Mouse (Mus musculus): ENCODE measurements at regions not wholly inside any gene's neighbourhood (a gene's known extent, or its start where the extent isn't known, plus 50 kb on each side); places are given as distances from the start of the nearest gene placed in this dataset.

DNA sequence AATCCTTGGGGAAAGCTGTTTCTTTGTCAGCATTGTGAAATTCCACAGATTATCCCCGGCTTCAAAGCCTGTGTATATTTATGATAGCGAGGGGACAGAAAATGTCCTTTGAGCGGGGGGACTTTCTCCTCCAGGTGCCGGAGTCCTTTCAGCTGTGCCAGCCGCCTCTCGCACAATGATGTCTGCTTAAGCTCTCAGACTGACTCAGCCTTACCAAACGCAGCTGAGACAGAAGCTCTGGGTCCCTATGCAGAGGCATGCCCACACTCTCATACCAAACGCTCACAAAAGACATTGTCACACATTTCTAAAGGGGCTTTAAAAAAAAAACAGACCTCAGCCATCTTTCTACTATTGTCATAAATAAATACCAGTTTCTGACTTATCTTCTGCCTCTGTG is 633.9 kb downstream of the Dok5 start:
- WGBS: 75% methylated on average over 8 of the region's 8 CpGs
- ATAC-seq (ENCODE audit: low FRiP score): no peak
- no peak overlapping the region for H3K27ac ChIP-seq

DNA sequence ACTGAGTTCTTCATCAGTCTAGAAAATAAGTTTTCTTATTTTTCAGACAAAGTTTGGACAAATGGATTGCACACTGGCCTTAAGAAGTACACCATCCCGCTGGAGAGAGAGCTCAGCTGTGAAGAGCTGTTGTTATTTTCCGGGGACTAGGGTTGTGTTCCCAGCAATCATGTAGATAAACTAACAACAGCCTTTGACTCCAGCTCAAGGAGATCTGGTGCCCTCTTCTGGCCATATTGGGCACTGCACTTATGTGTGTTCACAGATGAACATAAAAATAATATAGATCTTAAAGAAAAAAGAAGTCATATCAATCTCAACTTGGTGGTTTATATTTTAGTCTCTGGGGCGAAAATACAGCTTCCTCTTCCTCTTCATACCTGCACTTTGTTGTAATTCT is 633.0 kb downstream of the Dok5 start:
- WGBS: 91% methylated on average over 3 of the region's 3 CpGs
- DNase-seq (ENCODE audit: low spot score) (no peak), ATAC-seq (ENCODE audit: low FRiP score) (no peak)
- Histone ChIP-seq H3K36me3 (replicated peaks; ENCODE audit: control insufficient read depth, insufficient read depth) (no peaks in the 10 kb centered on the region), H3K27me3 (ENCODE audit: control insufficient read depth, insufficient read depth, low read length) (no peaks in the 10 kb centered on the region), H3K9me3 (ENCODE audit: control insufficient read depth, low read length) (peaks cover 7% of the 10 kb centered on the region; the same call in 1 of the 2 replicates), H3K27ac (no peak overlapping the region), H3K4me1 (replicated peaks; ENCODE audit: control insufficient read depth, insufficient read depth, low read length) (no peaks in the 10 kb centered on the region), H3K4me2 (replicated peaks) (no peak overlapping the region), H3K4me3 (replicated peaks; ENCODE audit: low read length) (no peak overlapping the region), H3K9ac (no peak overlapping the region)

More for the DNA sequence above, 633.9 kb downstream of the Dok5 start:
- H3K36me3 ChIP-seq (replicated peaks; ENCODE audit: control insufficient read depth, insufficient read depth): no peaks in the 10 kb centered on the region
- no peaks in the 10 kb centered on the region for H3K4me1 ChIP-seq (replicated peaks; ENCODE audit: control insufficient read depth, insufficient read depth, low read length)
- H3K4me3 ChIP-seq (replicated peaks; ENCODE audit: low read length): no peak overlapping the region
- H3K9ac ChIP-seq: no peak overlapping the region
- no peaks in the 10 kb centered on the region for H3K27me3 ChIP-seq (ENCODE audit: control insufficient read depth, insufficient read depth, low read length)
- no peak overlapping the region for H3K4me2 ChIP-seq (replicated peaks)
- peaks cover 7% of the 10 kb centered on the region; the same call in 1 of the 2 replicates for H3K9me3 ChIP-seq (ENCODE audit: control insufficient read depth, low read length)
- no peak for DNase-seq (ENCODE audit: low spot score)

DNA sequence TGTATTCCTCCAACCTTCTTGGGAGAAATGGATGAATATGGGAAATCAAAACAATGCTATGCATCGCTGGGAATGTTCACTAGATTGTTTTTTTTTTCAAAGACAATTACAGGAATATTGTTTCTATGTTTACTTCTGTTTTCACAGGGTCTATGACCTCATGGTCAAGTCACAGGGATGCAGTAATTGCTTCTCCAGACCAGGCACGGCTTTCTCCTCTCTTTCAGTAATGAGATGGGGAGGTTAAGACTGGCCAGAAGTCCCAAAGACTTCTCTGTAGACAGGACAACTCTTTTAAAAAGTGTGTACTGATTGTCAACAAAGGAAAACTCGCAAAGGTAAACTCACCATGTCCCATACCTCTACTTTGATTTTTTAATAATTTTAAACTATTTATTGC is 631.8 kb downstream of the Dok5 start:
- Histone ChIP-seq H3K4me1 (replicated peaks; ENCODE audit: control insufficient read depth, insufficient read depth, low read length) (no peaks in the 10 kb centered on the region), H3K27me3 (ENCODE audit: control insufficient read depth, insufficient read depth, low read length) (no peaks in the 10 kb centered on the region), H3K4me2 (replicated peaks) (no peak overlapping the region), H3K27ac (no peak overlapping the region), H3K9me3 (ENCODE audit: control insufficient read depth, low read length) (peaks cover 7% of the 10 kb centered on the region; the same call in 1 of the 2 replicates), H3K36me3 (replicated peaks; ENCODE audit: control insufficient read depth, insufficient read depth) (no peaks in the 10 kb centered on the region), H3K9ac (no peak overlapping the region), H3K4me3 (replicated peaks; ENCODE audit: low read length) (no peak overlapping the region)
- DNase-seq (ENCODE audit: low spot score) (no peak), ATAC-seq (ENCODE audit: low FRiP score) (no peak)
- WGBS: 87% methylated on average over 3 of the region's 3 CpGs

- no peak for ATAC-seq (ENCODE audit: low FRiP score)
- H3K9ac ChIP-seq: no peak overlapping the region
- H3K4me2 ChIP-seq (replicated peaks): no peak overlapping the region
- no peak for DNase-seq (ENCODE audit: low spot score)
- no peaks in the 10 kb centered on the region for H3K36me3 ChIP-seq (replicated peaks; ENCODE audit: control insufficient read depth, insufficient read depth)
- no peaks in the 10 kb centered on the region for H3K27me3 ChIP-seq (ENCODE audit: control insufficient read depth, insufficient read depth, low read length)
- no peaks in the 10 kb centered on the region for H3K4me1 ChIP-seq (replicated peaks; ENCODE audit: control insufficient read depth, insufficient read depth, low read length)
- 0 out of 2 replicates have a peak, but pooled peaks cover 5% of the 10 kb centered on the region for H3K9me3 ChIP-seq (ENCODE audit: control insufficient read depth, low read length)
- no peak overlapping the region for H3K4me3 ChIP-seq (replicated peaks; ENCODE audit: low read length)
- H3K27ac ChIP-seq: no peak overlapping the region
- WGBS: 91% methylated on average over 8 of the region's 8 CpGs
Measured at GRCm38 (mm10) chr2:171358071-171358760, 626.6 kb downstream of the Dok5 start.

GRCm38 (mm10) chr2:171348156-171348555 is 616.5 kb downstream of the Dok5 start:
- ATAC-seq (ENCODE audit: low FRiP score): no peak
- WGBS: 91% methylated on average over 2 of the region's 2 CpGs

DNA sequence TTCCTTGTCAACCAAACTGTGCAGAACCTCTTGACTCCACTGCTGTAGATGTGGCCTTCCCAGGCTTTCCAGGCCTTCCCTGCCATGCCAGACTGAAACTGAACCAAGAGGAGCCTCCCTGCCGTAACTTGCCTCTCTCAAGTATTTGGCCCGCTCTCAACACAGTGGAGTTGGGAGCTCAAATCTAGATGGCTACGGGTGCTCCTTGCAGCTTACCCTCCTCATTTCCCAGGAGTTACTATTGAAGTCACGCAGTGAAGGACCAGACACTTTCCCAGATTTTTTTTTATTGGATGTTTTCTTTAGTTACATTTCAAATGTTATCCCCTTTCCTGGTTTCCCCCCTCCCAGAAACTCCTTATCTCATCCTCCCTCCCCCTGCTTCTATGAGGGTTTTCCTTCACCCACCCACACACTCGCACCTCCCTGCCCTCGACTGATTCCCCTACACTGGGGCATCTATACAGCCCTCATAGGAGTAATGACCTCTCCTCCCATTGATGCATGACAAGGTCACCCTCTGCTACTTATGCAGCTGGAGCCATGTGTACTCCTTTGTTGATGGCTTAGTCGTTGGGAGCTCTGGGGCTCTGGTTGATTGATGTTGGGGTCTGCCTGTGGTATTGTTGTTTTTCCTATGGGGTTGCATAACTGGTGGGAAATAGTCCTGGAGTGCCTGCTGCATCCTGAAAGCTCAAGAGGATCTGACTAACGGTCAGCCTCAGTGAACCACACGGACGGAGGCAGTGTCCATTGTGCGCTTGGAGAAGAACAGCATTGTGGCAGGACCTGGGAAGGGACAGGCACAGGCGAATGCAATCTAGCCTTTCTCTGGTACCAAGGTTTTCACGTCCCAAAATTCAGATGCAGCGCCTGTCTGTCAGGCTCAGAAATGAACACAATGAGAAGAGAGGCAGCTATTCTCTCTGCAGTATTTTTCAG is 602.5 kb downstream of the Dok5 start:
- H3K9ac ChIP-seq: no peak overlapping the region; the same call in 1 of the 2 replicates
- H3K4me1 ChIP-seq (replicated peaks; ENCODE audit: control insufficient read depth, insufficient read depth, low read length): peaks cover 10% of the 10 kb centered on the region; the same call in 1 of the 2 replicates
- peak overlapping the region; percentile 20; the same call in 1 of the 2 replicates for H3K27ac ChIP-seq
- DNase-seq (ENCODE audit: low spot score) (no peak), ATAC-seq (ENCODE audit: low FRiP score) (no peak)
- no peak overlapping the region for H3K4me3 ChIP-seq (replicated peaks; ENCODE audit: low read length)
- WGBS: 37% methylated on average over 14 of the region's 14 CpGs
- H3K27me3 ChIP-seq (ENCODE audit: control insufficient read depth, insufficient read depth, low read length): no peaks in the 10 kb centered on the region
- H3K9me3 ChIP-seq (ENCODE audit: control insufficient read depth, low read length): no peaks in the 10 kb centered on the region
- H3K4me2 ChIP-seq (replicated peaks): no peak overlapping the region
- H3K36me3 ChIP-seq (replicated peaks; ENCODE audit: control insufficient read depth, insufficient read depth): no peaks in the 10 kb centered on the region

More at GRCm38 (mm10) chr2:171348156-171348555, 616.5 kb downstream of the Dok5 start:
- Histone ChIP-seq H3K9me3 (ENCODE audit: control insufficient read depth, low read length) (no peaks in the 10 kb centered on the region), H3K9ac (no peak overlapping the region), H3K4me1 (replicated peaks; ENCODE audit: control insufficient read depth, insufficient read depth, low read length) (no peaks in the 10 kb centered on the region; the same call in 1 of the 2 replicates), H3K4me3 (replicated peaks; ENCODE audit: low read length) (no peak overlapping the region), H3K4me2 (replicated peaks) (no peak overlapping the region), H3K36me3 (replicated peaks; ENCODE audit: control insufficient read depth, insufficient read depth) (no peaks in the 10 kb centered on the region), H3K27me3 (ENCODE audit: control insufficient read depth, insufficient read depth, low read length) (no peaks in the 10 kb centered on the region), H3K27ac (no peak overlapping the region)
- no peak for DNase-seq (ENCODE audit: low spot score)

GRCm38 (mm10) chr2:171332826-171333225 is 601.2 kb downstream of the Dok5 start:
- Histone ChIP-seq H3K27me3 (ENCODE audit: control insufficient read depth, insufficient read depth, low read length) (no peaks in the 10 kb centered on the region), H3K27ac (no peak overlapping the region), H3K9me3 (ENCODE audit: control insufficient read depth, low read length) (no peaks in the 10 kb centered on the region), H3K4me2 (replicated peaks) (no peak overlapping the region), H3K4me1 (replicated peaks; ENCODE audit: control insufficient read depth, insufficient read depth, low read length) (peaks cover 10% of the 10 kb centered on the region; the same call in 1 of the 2 replicates), H3K4me3 (replicated peaks; ENCODE audit: low read length) (no peak overlapping the region), H3K36me3 (replicated peaks; ENCODE audit: control insufficient read depth, insufficient read depth) (no peaks in the 10 kb centered on the region), H3K9ac (no peak overlapping the region)
- no peak for ATAC-seq (ENCODE audit: low FRiP score)
- no peak for DNase-seq (ENCODE audit: low spot score)
- whole genome bisulfite sequencing: 79% methylated on average over 8 of the region's 8 CpGs

GRCm38 (mm10) chr2:171331529-171331928 is 599.9 kb downstream of the Dok5 start:
- Histone ChIP-seq H3K9ac (no peak overlapping the region), H3K27me3 (ENCODE audit: control insufficient read depth, insufficient read depth, low read length) (no peaks in the 10 kb centered on the region), H3K4me2 (replicated peaks) (no peak overlapping the region), H3K9me3 (ENCODE audit: control insufficient read depth, low read length) (no peaks in the 10 kb centered on the region), H3K27ac (no peak overlapping the region), H3K4me3 (replicated peaks; ENCODE audit: low read length) (no peak overlapping the region), H3K36me3 (replicated peaks; ENCODE audit: control insufficient read depth, insufficient read depth) (no peaks in the 10 kb centered on the region), H3K4me1 (replicated peaks; ENCODE audit: control insufficient read depth, insufficient read depth, low read length) (peaks cover 10% of the 10 kb centered on the region; the same call in 1 of the 2 replicates)
- 91% methylated on average over 3 of the region's 3 CpGs for WGBS
- ATAC-seq (ENCODE audit: low FRiP score) (no peak), DNase-seq (ENCODE audit: low spot score) (no peak)

GRCm38 (mm10) chr2:171326909-171327308 is 595.3 kb downstream of the Dok5 start:
- H3K27ac ChIP-seq: no peak overlapping the region
- H3K9ac ChIP-seq: no peak overlapping the region
- no peaks in the 10 kb centered on the region for H3K36me3 ChIP-seq (replicated peaks; ENCODE audit: control insufficient read depth, insufficient read depth)
- H3K4me3 ChIP-seq (replicated peaks; ENCODE audit: low read length): no peak overlapping the region
- DNase-seq (ENCODE audit: low spot score) (no peak), ATAC-seq (ENCODE audit: low FRiP score) (no peak)
- no peaks in the 10 kb centered on the region for H3K4me1 ChIP-seq (replicated peaks; ENCODE audit: control insufficient read depth, insufficient read depth, low read length)
- H3K9me3 ChIP-seq (ENCODE audit: control insufficient read depth, low read length): no peaks in the 10 kb centered on the region
- 76% methylated on average over 3 of the region's 3 CpGs for WGBS
- H3K4me2 ChIP-seq (replicated peaks): no peak overlapping the region
- no peaks in the 10 kb centered on the region for H3K27me3 ChIP-seq (ENCODE audit: control insufficient read depth, insufficient read depth, low read length)

Data from hindbrain, embryonic 14.5 days (tissue).